Mouse (Mus musculus) kidney, adult 2 months (tissue): Measurements from ENCODE around the gene Thpo.

ENCODE experiments used
- CTCF ChIP-seq: fragments of 200-500 bp; conservative IDR thresholded peaks from 2 replicates; pipeline ENCODE4 v1.5.1; 2011; ENCODE audit warnings: low read depth, mild to moderate bottlenecking, control low read depth, low read length, moderate library complexity, mixed read lengths; ENCODE audit not compliant: insufficient read depth, insufficient read length
- POLR2A ChIP-seq: fragments of 200-500 bp; IDR thresholded peaks from one replicate; pipeline ENCODE4 v1.6.1; 2011; ENCODE audit warnings: low read depth, low read length, control low read depth

DNA sequence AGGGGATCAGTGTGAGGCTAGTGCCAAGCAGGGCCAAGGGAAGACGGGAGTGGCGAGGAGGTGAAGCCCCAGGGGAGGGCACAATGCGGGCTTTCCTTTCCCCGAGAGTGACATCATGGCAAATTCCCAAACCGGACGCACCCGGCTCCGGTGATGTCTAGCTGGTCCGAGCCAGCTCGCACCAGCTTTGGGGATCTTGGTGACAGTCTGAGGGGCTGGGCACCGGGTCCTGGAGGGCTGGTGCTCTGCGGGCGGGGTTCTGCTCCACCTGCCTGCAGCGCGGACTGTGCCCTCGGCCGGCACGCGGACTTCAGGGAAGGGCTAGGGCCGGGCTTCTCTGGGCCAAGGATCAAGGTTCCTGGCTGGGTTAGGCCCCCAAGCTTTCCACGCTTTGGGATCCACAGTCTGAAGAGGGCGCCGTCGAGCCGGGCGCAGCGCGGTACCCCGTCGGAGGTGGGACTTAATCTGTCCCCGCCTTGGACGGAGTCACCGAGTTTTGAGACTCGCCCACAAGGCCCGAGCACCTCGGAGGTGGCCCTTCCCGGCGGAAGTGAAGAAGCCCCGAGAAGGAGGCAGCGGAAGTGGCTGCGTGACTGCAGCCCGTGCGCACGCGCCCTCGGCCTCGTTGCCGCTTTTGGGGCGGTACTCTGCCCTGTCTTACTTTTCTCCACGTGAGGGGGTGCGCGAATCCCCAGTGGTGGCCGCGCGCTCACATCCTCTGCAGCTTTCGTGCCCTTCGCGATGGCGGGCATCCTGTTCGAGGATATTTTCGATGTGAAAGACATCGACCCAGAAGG is 16.9 kb downstream of the Thpo start, which contains the start of the genes Polr2h and Clcn2:
- peak; percentile 5 for TF ChIP-seq POLR2A
- TF ChIP-seq CTCF: peak; percentile 65
